Mouse (Mus musculus) kidney, adult 2 months (tissue): ENCODE measurements around the gene Pias4. TPM values are rescaled to one million over a fixed set of nuclear protein-coding genes. Genes with fewer than 3 reads are reported as not detected.
A peak's percentile ranks its signal among the peaks of the same experiment; 100 is the strongest.

Experiments
- DNase-seq: peaks from one replicate; pipeline ENCODE4 v3.0.0; 2021
- H3K27ac ChIP-seq: fragments of 200-500 bp; 2 replicates; pipeline ENCODE4 v1.5.1; 2012; ENCODE audit warnings: low read depth, low read length, control low read depth, inconsistent platforms; ENCODE audit not compliant: insufficient read depth
- H3K27me3 ChIP-seq: fragments of 200-500 bp; replicated peaks from 2 replicates; pipeline ENCODE4 v1.6.1; 2012; ENCODE audit warnings: mild to moderate bottlenecking, moderate library complexity, low read length, inconsistent platforms; ENCODE audit not compliant: control insufficient read depth, insufficient read depth
- H3K36me3 ChIP-seq: fragments of 200-500 bp; 2 replicates; pipeline ENCODE4 v1.6.1; 2012; ENCODE audit warnings: mild to moderate bottlenecking, moderate library complexity, low read length, inconsistent platforms; ENCODE audit not compliant: control insufficient read depth, insufficient read depth
- H3K4me1 ChIP-seq: fragments of 200-500 bp; 2 replicates; pipeline ENCODE4 v1.6.1; 2011; ENCODE audit warnings: low read length; ENCODE audit not compliant: control insufficient read depth, insufficient read depth
- H3K4me3 ChIP-seq: fragments of 200-500 bp; 2 replicates; pipeline ENCODE4 v1.5.1; 2011; ENCODE audit warnings: mild to moderate bottlenecking, low read depth, low read length, control low read depth; ENCODE audit not compliant: insufficient read depth
- CTCF ChIP-seq: fragments of 200-500 bp; conservative IDR thresholded peaks from 2 replicates; pipeline ENCODE4 v1.5.1; 2011; ENCODE audit warnings: low read depth, mild to moderate bottlenecking, control low read depth, low read length, moderate library complexity, mixed read lengths; ENCODE audit not compliant: insufficient read depth, insufficient read length
- POLR2A ChIP-seq: fragments of 200-500 bp; IDR thresholded peaks from one replicate; pipeline ENCODE4 v1.6.1; 2011; ENCODE audit warnings: low read depth, low read length, control low read depth
- WGBS: fragments of 180-500 bp; shearing (Covaris S2); methylation state at CpG from one replicate; pipeline ENCODE4 v1.1.7; 2018; 5-methylcytosine and 5-hydroxymethylcytosine counted together
- polyA plus RNA-seq: library from polyadenylated mRNA; depleted of rRNA; stranded (reverse); fragments of >200 nt; gene quantifications from 2 replicates; pipeline ENCODE4 v1.2.3, GENCODE M21; 2012

Pias4 gene
- polyA plus RNA-seq, 1 experiment = 36.8 TPM

GRCm38 (mm10) chr10:81145778-81146177 is 21.9 kb downstream of the Pias4 start:
- Histone ChIP-seq H3K4me3 (no peak overlapping the region), H3K36me3 (peaks cover 6% of the 10 kb centered on the region), H3K4me1 (peaks cover 2% of the 10 kb centered on the region; the same call in 1 of the 2 replicates), H3K27me3 (no peaks in the 10 kb centered on the region), H3K27ac (no peak overlapping the region)
- no peak for TF ChIP-seq POLR2A
- no peak for TF ChIP-seq CTCF
- WGBS = 53% methylated on average over 7 of the region's 7 CpGs
- DNase-seq = no peak

- DNase-seq = no peak
- Histone ChIP-seq H3K4me1 (peaks cover 6% of the 10 kb centered on the region; the same call in 1 of the 2 replicates), H3K27ac (no peak overlapping the region), H3K4me3 (no peak overlapping the region), H3K27me3 (no peaks in the 10 kb centered on the region), H3K36me3 (peaks cover 6% of the 10 kb centered on the region)
- TF ChIP-seq POLR2A (no peak), CTCF (no peak)
- 83% methylated on average over 6 of the region's 6 CpGs for WGBS
These were observed 22.4 kb downstream of the Pias4 start for GRCm38 (mm10) chr10:81145307-81145706.

GRCm38 (mm10) chr10:81144667-81145066 is 23.1 kb downstream of the Pias4 start:
- DNase-seq = peak; percentile 61
- Histone ChIP-seq H3K27ac (no peak overlapping the region), H3K4me3 (no peak overlapping the region), H3K36me3 (peaks cover 6% of the 10 kb centered on the region), H3K4me1 (peaks cover 12% of the 10 kb centered on the region), H3K27me3 (no peaks in the 10 kb centered on the region)
- TF ChIP-seq CTCF = no peak
- no peak for TF ChIP-seq POLR2A
- 67% methylated on average over 27 of the region's 27 CpGs for WGBS

GRCm38 (mm10) chr10:81143845-81144437 is 23.8 kb downstream of the Pias4 start:
- Histone ChIP-seq H3K36me3 (peaks cover 6% of the 10 kb centered on the region), H3K27ac (no peak overlapping the region), H3K4me1 (peaks cover 19% of the 10 kb centered on the region), H3K27me3 (no peaks in the 10 kb centered on the region), H3K4me3 (no peak overlapping the region)
- WGBS = 92% methylated on average over 52 of the region's 52 CpGs
- no peak for TF ChIP-seq POLR2A
- no peak for TF ChIP-seq CTCF
- no peak for DNase-seq

GRCm38 (mm10) chr10:81143157-81143633 is 24.5 kb downstream of the Pias4 start:
- Histone ChIP-seq H3K36me3 (peaks cover 5% of the 10 kb centered on the region), H3K4me1 (peaks cover 22% of the 10 kb centered on the region), H3K4me3 (no peak overlapping the region), H3K27me3 (no peaks in the 10 kb centered on the region), H3K27ac (no peak overlapping the region)
- no peak for TF ChIP-seq POLR2A
- 87% methylated on average over 7 of the region's 7 CpGs for WGBS
- DNase-seq = no peak

- TF ChIP-seq CTCF (no peak), POLR2A (no peak)
- peaks cover 22% of the 10 kb centered on the region for H3K4me1 ChIP-seq
- DNase-seq = no peak
- H3K27me3 ChIP-seq = no peaks in the 10 kb centered on the region
- H3K27ac ChIP-seq = no peak overlapping the region
- peaks cover 5% of the 10 kb centered on the region; the same call in 1 of the 2 replicates for H3K36me3 ChIP-seq
- 79% methylated on average over 5 of the region's 5 CpGs for WGBS
- no peak overlapping the region for H3K4me3 ChIP-seq
These were observed 25.2 kb downstream of the Pias4 start for GRCm38 (mm10) chr10:81142551-81142981.

GRCm38 (mm10) chr10:81141455-81142210 is 26.1 kb downstream of the Pias4 start:
- Histone ChIP-seq H3K27ac (no peak overlapping the region), H3K4me1 (peaks cover 22% of the 10 kb centered on the region), H3K4me3 (no peak overlapping the region), H3K36me3 (peaks cover 5% of the 10 kb centered on the region; the same call in 1 of the 2 replicates), H3K27me3 (no peaks in the 10 kb centered on the region)
- no peak for DNase-seq
- WGBS = 75% methylated on average over 7 of the region's 7 CpGs
- no peak for TF ChIP-seq CTCF
- no peak for TF ChIP-seq POLR2A
